ENCODE assay signal across 8 mouse cellular contexts in the genomic region with DNA sequence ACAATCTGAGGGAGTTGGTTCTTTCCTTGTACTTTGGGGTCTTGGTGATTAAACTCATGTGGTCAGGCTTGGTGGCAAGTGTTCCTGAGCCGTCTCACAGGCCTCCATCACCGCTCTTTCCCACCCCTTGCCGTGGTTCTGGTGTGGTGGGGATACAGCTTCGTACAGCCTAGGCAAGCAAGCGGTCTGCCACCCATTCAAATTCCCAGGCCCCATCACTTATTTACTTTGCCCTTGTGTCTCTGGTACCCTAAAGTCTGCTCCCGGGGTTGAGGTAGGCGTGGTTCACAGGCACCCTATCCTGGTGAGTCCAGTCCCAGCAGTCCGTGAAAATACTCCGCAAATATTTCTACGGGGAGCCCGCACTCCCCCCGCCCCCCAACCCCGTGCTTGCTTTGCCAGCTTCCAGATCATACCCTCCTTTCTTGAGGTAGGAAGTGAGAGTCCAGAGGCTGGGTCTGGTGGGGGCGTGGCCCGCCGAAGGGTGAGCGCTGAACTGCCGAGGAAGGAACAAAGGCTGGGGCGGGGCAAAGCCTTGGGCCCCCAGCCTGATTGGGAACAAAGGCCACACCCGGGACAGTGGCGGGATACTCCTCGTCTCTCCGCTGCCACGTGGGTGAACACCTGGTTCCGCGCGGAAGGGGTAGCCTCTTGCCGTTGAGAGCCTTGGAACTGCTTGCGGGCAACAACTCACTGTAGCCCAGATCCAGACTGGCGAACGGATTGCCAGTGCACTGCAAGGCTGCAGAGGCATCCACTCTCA. TPM values are rescaled to one million over a fixed set of nuclear protein-coding genes. Genes with fewer than 3 reads are reported as not detected.
DNase-seq lines count a peak whose midpoint lies in the region; ATAC-seq and TF ChIP-seq lines count a peak whose summit lies in the region.

No protein-coding gene starts in this region.

- peak overlapping the region; percentile 99 for H3K27ac ChIP-seq in forebrain, embryonic 14.5 days (ENCODE audit: low read depth, low read length)
- H3K27ac ChIP-seq in hindbrain, embryonic 11.5 days (ENCODE audit: low read depth, low read length), result peak overlapping the region; percentile 100
- H3K27ac ChIP-seq in limb, embryonic 14.5 days (replicated peaks; ENCODE audit: low read depth, low read length), result peak overlapping the region; percentile 99
- peak overlapping the region; percentile 99 for H3K27ac ChIP-seq in midbrain, embryonic 13.5 days
- H3K27ac ChIP-seq in stomach, embryonic 14.5 days (ENCODE audit: low read length), result peak overlapping the region; percentile 99

- H3K9ac ChIP-seq in forebrain, embryonic 14.5 days (ENCODE audit: low read length), result peak overlapping the region; percentile 70
- peak overlapping the region; percentile 68 for H3K9ac ChIP-seq in hindbrain, embryonic 11.5 days (ENCODE audit: low read depth, low read length)
- H3K9ac ChIP-seq in limb, embryonic 14.5 days (ENCODE audit: low read depth, low read length, severe bottlenecking), result peak overlapping the region; percentile 98
- H3K9ac ChIP-seq in midbrain, embryonic 13.5 days (replicated peaks), result peak overlapping the region; percentile 67
- peak overlapping the region; percentile 61 for H3K9ac ChIP-seq in stomach, embryonic 14.5 days (replicated peaks; ENCODE audit: low read depth, low read length)

- no peaks in the 10 kb centered on the region for H3K27me3 ChIP-seq in forebrain, embryonic 14.5 days (replicated peaks; ENCODE audit: control insufficient read depth, insufficient read depth, low read length)
- no peaks in the 10 kb centered on the region for H3K27me3 ChIP-seq in hindbrain, embryonic 11.5 days (ENCODE audit: control insufficient read depth, insufficient read depth, low read length)
- no peaks in the 10 kb centered on the region for H3K27me3 ChIP-seq in limb, embryonic 14.5 days (ENCODE audit: control insufficient read depth, insufficient read depth, low read length)
- no peaks in the 10 kb centered on the region for H3K27me3 ChIP-seq in midbrain, embryonic 13.5 days
- no peaks in the 10 kb centered on the region for H3K27me3 ChIP-seq in stomach, embryonic 14.5 days (ENCODE audit: control insufficient read depth, insufficient read depth, low read length)

- no peaks in the 10 kb centered on the region for H3K9me3 ChIP-seq in forebrain, embryonic 14.5 days (replicated peaks; ENCODE audit: control insufficient read depth, low read length)
- H3K9me3 ChIP-seq in hindbrain, embryonic 11.5 days (ENCODE audit: control insufficient read depth, low read length), result no peaks in the 10 kb centered on the region
- H3K9me3 ChIP-seq in limb, embryonic 14.5 days (ENCODE audit: control insufficient read depth, low read length), result no peaks in the 10 kb centered on the region
- no peaks in the 10 kb centered on the region for H3K9me3 ChIP-seq in midbrain, embryonic 13.5 days
- H3K9me3 ChIP-seq in stomach, embryonic 14.5 days (ENCODE audit: control insufficient read depth, low read depth, low read length), result no peaks in the 10 kb centered on the region

- 0 out of 2 replicates have a peak, but pooled peaks have one; percentile 4 for ATAC-seq in cerebellum, adult (ENCODE audit: insufficient number of reproducible peaks, low FRiP score, low TSS enrichment)
- ATAC-seq in forebrain, embryonic 14.5 days, result peak; percentile 43
- ATAC-seq in hindbrain, embryonic 11.5 days (ENCODE audit: low FRiP score), result peak; percentile 73
- ATAC-seq in limb, embryonic 14.5 days (ENCODE audit: low FRiP score, low read depth), result peak; percentile 69
- ATAC-seq in midbrain, embryonic 13.5 days, result peak; percentile 34
- peak; percentile 74 for ATAC-seq in stomach, embryonic 14.5 days (ENCODE audit: insufficient number of reproducible peaks, insufficient read depth, low FRiP score, low read depth)

- H3K36me3 ChIP-seq in forebrain, embryonic 14.5 days (ENCODE audit: control insufficient read depth, insufficient read depth, low read length), result peaks cover 27% of the 10 kb centered on the region
- peaks cover 12% of the 10 kb centered on the region for H3K36me3 ChIP-seq in hindbrain, embryonic 11.5 days (ENCODE audit: control insufficient read depth, insufficient read depth, low read length)
- H3K36me3 ChIP-seq in limb, embryonic 14.5 days (ENCODE audit: control insufficient read depth, insufficient read depth, low read length), result peaks cover 25% of the 10 kb centered on the region
- peaks cover 25% of the 10 kb centered on the region for H3K36me3 ChIP-seq in midbrain, embryonic 13.5 days
- peaks cover 27% of the 10 kb centered on the region for H3K36me3 ChIP-seq in stomach, embryonic 14.5 days (ENCODE audit: control insufficient read depth, insufficient read depth, low read length)

- peak overlapping the region; percentile 92 for H3K4me3 ChIP-seq in forebrain, embryonic 14.5 days (ENCODE audit: low read depth, low read length)
- H3K4me3 ChIP-seq in hindbrain, embryonic 11.5 days (ENCODE audit: low read depth, low read length), result peak overlapping the region; percentile 94
- peak overlapping the region; percentile 99 for H3K4me3 ChIP-seq in limb, embryonic 14.5 days (replicated peaks; ENCODE audit: low read length)
- peak overlapping the region; percentile 91 for H3K4me3 ChIP-seq in midbrain, embryonic 13.5 days (replicated peaks)
- H3K4me3 ChIP-seq in stomach, embryonic 14.5 days (ENCODE audit: low read depth, low read length), result peak overlapping the region; percentile 91

- H3K4me1 ChIP-seq in forebrain, embryonic 14.5 days (ENCODE audit: control insufficient read depth, insufficient read depth, low read length), result peaks cover 11% of the 10 kb centered on the region
- H3K4me1 ChIP-seq in hindbrain, embryonic 11.5 days (replicated peaks; ENCODE audit: control insufficient read depth, insufficient read depth, low read length), result peaks cover 8% of the 10 kb centered on the region; the same call in 1 of the 2 replicates
- peaks cover 14% of the 10 kb centered on the region for H3K4me1 ChIP-seq in limb, embryonic 14.5 days (ENCODE audit: control insufficient read depth, insufficient read depth, low read length)
- peaks cover 34% of the 10 kb centered on the region for H3K4me1 ChIP-seq in midbrain, embryonic 13.5 days (replicated peaks)
- H3K4me1 ChIP-seq in stomach, embryonic 14.5 days (ENCODE audit: control insufficient read depth, insufficient read depth, low read length), result peaks cover 15% of the 10 kb centered on the region

- peak overlapping the region; percentile 87 for H3K4me2 ChIP-seq in forebrain, embryonic 14.5 days (ENCODE audit: low read length)
- peak overlapping the region; percentile 99 for H3K4me2 ChIP-seq in hindbrain, embryonic 11.5 days (replicated peaks; ENCODE audit: low read depth, low read length)
- H3K4me2 ChIP-seq in limb, embryonic 14.5 days (replicated peaks; ENCODE audit: low read depth, low read length, severe bottlenecking), result peak overlapping the region; percentile 98
- peak overlapping the region; percentile 99 for H3K4me2 ChIP-seq in midbrain, embryonic 13.5 days (replicated peaks)
- peak overlapping the region; percentile 99 for H3K4me2 ChIP-seq in stomach, embryonic 14.5 days (replicated peaks; ENCODE audit: low read depth, low read length)

- no peak for TF ChIP-seq POLR2A in limb, embryonic 14.5 days (IDR thresholded peaks at IDR 0.05; ENCODE audit: borderline replicate concordance, extremely low read depth, insufficient read depth, insufficient read length)

- DNase-seq in MN1 (ENCODE audit: low spot score) (peak; percentile 83), adipocyte (ENCODE audit: low spot score) (no peak)
- DNase-seq in forebrain, embryonic 14.5 days (ENCODE audit: low spot score), result peak; percentile 85
- peak; percentile 91 for DNase-seq in hindbrain, embryonic 11.5 days (ENCODE audit: low spot score)
- DNase-seq in limb, embryonic 14.5 days (ENCODE audit: low spot score), result peak; percentile 88

- WGBS in forebrain, embryonic 14.5 days, result 4% methylated on average over 31 of the region's 31 CpGs
- 4% methylated on average over 31 of the region's 31 CpGs for WGBS in hindbrain, embryonic 11.5 days
- WGBS in limb, embryonic 14.5 days, result 2% methylated on average over 31 of the region's 31 CpGs
- WGBS in midbrain, embryonic 13.5 days, result 4% methylated on average over 31 of the region's 31 CpGs
- WGBS in stomach, embryonic 14.5 days, result 3% methylated on average over 31 of the region's 31 CpGs

RNA-seq across cellular contexts. Expression of gene Chmp2a, which starts 11.7 kb away (rescaled TPM):
- 189 and 215 TPM in 2 replicates for polyA plus RNA-seq in forebrain, embryonic 14.5 days (2014; fragmentation: Nextera tagmentation; extraction: Ambion mirVana)
- polyA plus RNA-seq in hindbrain, embryonic 11.5 days (2014; fragmentation: Nextera tagmentation; extraction: Ambion mirVana), result 154 and 157 TPM in 2 replicates
- polyA plus RNA-seq in limb, embryonic 14.5 days (2012; rRNA removed), result 97.3 and 151 TPM in 2 replicates
- 164 TPM in 2 replicates for polyA plus RNA-seq in limb, embryonic 14.5 days (2014; fragmentation: Nextera tagmentation; extraction: Ambion mirVana)
- 181 and 186 TPM in 2 replicates for polyA plus RNA-seq in midbrain, embryonic 13.5 days (2015; fragmentation: Nextera tagmentation; extraction: Ambion mirVana)
- 150 and 157 TPM in 2 replicates for polyA plus RNA-seq in stomach, embryonic 14.5 days (2014; fragmentation: Nextera tagmentation; extraction: Ambion mirVana)

RNA-seq across cellular contexts. Expression of gene Zbtb45, which starts 13.1 kb away (rescaled TPM):
- polyA plus RNA-seq in forebrain, embryonic 14.5 days (2014; fragmentation: Nextera tagmentation; extraction: Ambion mirVana), result 34.7 and 41.1 TPM in 2 replicates
- 25.0 and 25.3 TPM in 2 replicates for polyA plus RNA-seq in hindbrain, embryonic 11.5 days (2014; fragmentation: Nextera tagmentation; extraction: Ambion mirVana)
- 29.3 and 46.7 TPM in 2 replicates for polyA plus RNA-seq in limb, embryonic 14.5 days (2012; rRNA removed)
- 25.5 and 25.8 TPM in 2 replicates for polyA plus RNA-seq in limb, embryonic 14.5 days (2014; fragmentation: Nextera tagmentation; extraction: Ambion mirVana)
- 37.3 and 41.2 TPM in 2 replicates for polyA plus RNA-seq in midbrain, embryonic 13.5 days (2015; fragmentation: Nextera tagmentation; extraction: Ambion mirVana)
- polyA plus RNA-seq in stomach, embryonic 14.5 days (2014; fragmentation: Nextera tagmentation; extraction: Ambion mirVana), result 21.3 and 21.8 TPM in 2 replicates

RNA-seq across cellular contexts. Expression of gene Ube2m, which starts 15.1 kb away (rescaled TPM):
- polyA plus RNA-seq in forebrain, embryonic 14.5 days (2014; fragmentation: Nextera tagmentation; extraction: Ambion mirVana), result 73.4 and 77.9 TPM in 2 replicates
- 147 and 173 TPM in 2 replicates for polyA plus RNA-seq in hindbrain, embryonic 11.5 days (2014; fragmentation: Nextera tagmentation; extraction: Ambion mirVana)
- polyA plus RNA-seq in limb, embryonic 14.5 days (2012; rRNA removed), result 294 and 308 TPM in 2 replicates
- 159 and 165 TPM in 2 replicates for polyA plus RNA-seq in limb, embryonic 14.5 days (2014; fragmentation: Nextera tagmentation; extraction: Ambion mirVana)
- 63.1 and 91.6 TPM in 2 replicates for polyA plus RNA-seq in midbrain, embryonic 13.5 days (2015; fragmentation: Nextera tagmentation; extraction: Ambion mirVana)
- 56.6 and 59.6 TPM in 2 replicates for polyA plus RNA-seq in stomach, embryonic 14.5 days (2014; fragmentation: Nextera tagmentation; extraction: Ambion mirVana)

RNA-seq across cellular contexts. Expression of gene Trim28, which starts 24.0 kb away (rescaled TPM):
- polyA plus RNA-seq in forebrain, embryonic 14.5 days (2014; fragmentation: Nextera tagmentation; extraction: Ambion mirVana), result 266 and 317 TPM in 2 replicates
- 427 and 438 TPM in 2 replicates for polyA plus RNA-seq in hindbrain, embryonic 11.5 days (2014; fragmentation: Nextera tagmentation; extraction: Ambion mirVana)
- polyA plus RNA-seq in limb, embryonic 14.5 days (2012; rRNA removed), result 610 and 816 TPM in 2 replicates
- 408 and 456 TPM in 2 replicates for polyA plus RNA-seq in limb, embryonic 14.5 days (2014; fragmentation: Nextera tagmentation; extraction: Ambion mirVana)
- 240 and 273 TPM in 2 replicates for polyA plus RNA-seq in midbrain, embryonic 13.5 days (2015; fragmentation: Nextera tagmentation; extraction: Ambion mirVana)
- 386 and 397 TPM in 2 replicates for polyA plus RNA-seq in stomach, embryonic 14.5 days (2014; fragmentation: Nextera tagmentation; extraction: Ambion mirVana)

RNA-seq across cellular contexts. Expression of gene Slc27a5, which starts 25.0 kb away (rescaled TPM):
- polyA plus RNA-seq in forebrain, embryonic 14.5 days (2014; fragmentation: Nextera tagmentation; extraction: Ambion mirVana), result 0.10 TPM in 1 of 2 replicates, not detected in the other
- not detected in 2 replicates for polyA plus RNA-seq in hindbrain, embryonic 11.5 days (2014; fragmentation: Nextera tagmentation; extraction: Ambion mirVana)
- polyA plus RNA-seq in limb, embryonic 14.5 days (2012; rRNA removed), result 0.23 and 0.26 TPM in 2 replicates
- not detected in 2 replicates for polyA plus RNA-seq in limb, embryonic 14.5 days (2014; fragmentation: Nextera tagmentation; extraction: Ambion mirVana)
- 0.11 and 0.23 TPM in 2 replicates for polyA plus RNA-seq in midbrain, embryonic 13.5 days (2015; fragmentation: Nextera tagmentation; extraction: Ambion mirVana)
- polyA plus RNA-seq in stomach, embryonic 14.5 days (2014; fragmentation: Nextera tagmentation; extraction: Ambion mirVana), result not detected in 2 replicates

Comparison
In these comparisons a context has a peak if more than half of its experiments do, and no peak if none do; other contexts are left out.
1. ATAC-seq: peak in every context shown above with its lines; median percentile 74 in stomach, embryonic 14.5 days; 73 in hindbrain, embryonic 11.5 days; 69 in limb, embryonic 14.5 days; 43 in forebrain, embryonic 14.5 days; 34 in midbrain, embryonic 13.5 days; 4 in cerebellum, adult.